Mouse (Mus musculus) embryonic fibroblast, embryonic 13.5 days (primary cell): Measurements from ENCODE around the gene Alox12b.

Experiments used
- CTCF ChIP-seq: IDR thresholded peaks from 2 replicates; pipeline ENCODE4 v1.5.1; 2011; ENCODE audit warnings: mild to moderate bottlenecking, control low read depth, low read length, moderate library complexity, borderline replicate concordance; ENCODE audit not compliant: insufficient read depth
- POLR2A ChIP-seq: IDR thresholded peaks from 2 replicates; pipeline ENCODE4 v1.6.1; 2011; ENCODE audit warnings: low read depth, mild to moderate bottlenecking, control low read depth, low read length, moderate library complexity

GRCm38 (mm10) chr11:69133923-69134621 is 22.7 kb upstream of the Alox12b start:
- TF ChIP-seq POLR2A = 0 out of 2 replicates have a peak, but pooled peaks have one; percentile 12
- peak; percentile 28; the same call in 1 of the 2 replicates for TF ChIP-seq CTCF
